Mouse (Mus musculus): ENCODE results near the gene Fbxw8. TPM values are rescaled to one million over a fixed set of nuclear protein-coding genes. Genes with fewer than 3 reads are reported as not detected.

Gene Fbxw8
- polyA plus RNA-seq, 1 experiment from 2014 or later, result 18.1 TPM

GRCm38 (mm10) chr5:118155565-118155947, 292 bp upstream of the Fbxw8 start:
- Histone ChIP-seq H3K4me2 (peak overlapping the region; percentile 85), H3K27ac (no peak overlapping the region), H3K4me3 (peak overlapping the region; percentile 97), H3K36me3 (peaks cover 8% of the 10 kb centered on the region; the same call in 1 of the 2 replicates), H3K9ac (no peak overlapping the region; the same call in 1 of the 2 replicates), H3K4me1 (replicated peaks) (peaks cover 27% of the 10 kb centered on the region), H3K9me3 (replicated peaks) (no peaks in the 10 kb centered on the region), H3K27me3 (no peaks in the 10 kb centered on the region)
- WGBS, result 25% methylated on average over 9 of the region's 9 CpGs
- ATAC-seq (replicated peaks; ENCODE audit: insufficient number of reproducible peaks, insufficient read depth, low FRiP score, low read depth), result no peak

GRCm38 (mm10) chr5:118149711-118150110, 5.6 kb downstream of the Fbxw8 start:
- Histone ChIP-seq H3K9ac (no peak overlapping the region), H3K4me2 (no peak overlapping the region), H3K27ac (peak overlapping the region; percentile 8; the same call in 1 of the 2 replicates), H3K9me3 (replicated peaks) (no peaks in the 10 kb centered on the region), H3K36me3 (peaks cover 10% of the 10 kb centered on the region; the same call in 1 of the 2 replicates), H3K27me3 (no peaks in the 10 kb centered on the region), H3K4me1 (replicated peaks) (peaks cover 65% of the 10 kb centered on the region), H3K4me3 (no peak overlapping the region)
- WGBS, result 47% methylated on average over 3 of the region's 3 CpGs
- ATAC-seq (replicated peaks; ENCODE audit: insufficient number of reproducible peaks, insufficient read depth, low FRiP score, low read depth), result peak; percentile 53

- ATAC-seq (replicated peaks; ENCODE audit: insufficient number of reproducible peaks, insufficient read depth, low FRiP score, low read depth), result no peak
- H3K9ac ChIP-seq, result no peak overlapping the region
- no peaks in the 10 kb centered on the region for H3K27me3 ChIP-seq
- no peak overlapping the region for H3K4me3 ChIP-seq
- H3K27ac ChIP-seq, result no peak overlapping the region
- no peak overlapping the region for H3K4me2 ChIP-seq
- no peaks in the 10 kb centered on the region for H3K9me3 ChIP-seq (replicated peaks)
- peaks cover 59% of the 10 kb centered on the region for H3K4me1 ChIP-seq (replicated peaks)
- 76% methylated on average over 10 of the region's 10 CpGs for WGBS
- peaks cover 12% of the 10 kb centered on the region; the same call in 1 of the 2 replicates for H3K36me3 ChIP-seq
Observed at GRCm38 (mm10) chr5:118147264-118147663, 8.0 kb downstream of the Fbxw8 start.

- no peak overlapping the region for H3K4me3 ChIP-seq
- 31% methylated on average over 15 of the region's 15 CpGs for WGBS
- H3K9ac ChIP-seq, result no peak overlapping the region
- peaks cover 18% of the 10 kb centered on the region for H3K36me3 ChIP-seq
- peak overlapping the region; percentile 38 for H3K4me2 ChIP-seq
- H3K27me3 ChIP-seq, result no peaks in the 10 kb centered on the region
- H3K4me1 ChIP-seq (replicated peaks), result peaks cover 57% of the 10 kb centered on the region
- no peaks in the 10 kb centered on the region for H3K9me3 ChIP-seq (replicated peaks)
- peak; percentile 42 for ATAC-seq (replicated peaks; ENCODE audit: insufficient number of reproducible peaks, insufficient read depth, low FRiP score, low read depth)
- H3K27ac ChIP-seq, result peak overlapping the region; percentile 60
Observed at GRCm38 (mm10) chr5:118145999-118146679, 9.1 kb downstream of the Fbxw8 start.

GRCm38 (mm10) chr5:118145458-118145857, 9.8 kb downstream of the Fbxw8 start:
- H3K27me3 ChIP-seq, result no peaks in the 10 kb centered on the region
- H3K9me3 ChIP-seq (replicated peaks), result no peaks in the 10 kb centered on the region
- H3K4me3 ChIP-seq, result no peak overlapping the region
- no peak overlapping the region for H3K9ac ChIP-seq
- H3K27ac ChIP-seq, result peak overlapping the region; percentile 60; the same call in 1 of the 2 replicates
- ATAC-seq (replicated peaks; ENCODE audit: insufficient number of reproducible peaks, insufficient read depth, low FRiP score, low read depth), result no peak
- no peak overlapping the region for H3K4me2 ChIP-seq
- peaks cover 19% of the 10 kb centered on the region for H3K36me3 ChIP-seq
- WGBS, result 81% methylated on average over 3 of the region's 3 CpGs
- peaks cover 52% of the 10 kb centered on the region for H3K4me1 ChIP-seq (replicated peaks)

- no peaks in the 10 kb centered on the region for H3K27me3 ChIP-seq
- no peak overlapping the region for H3K27ac ChIP-seq
- 62% methylated on average over 6 of the region's 6 CpGs for WGBS
- no peak overlapping the region for H3K4me3 ChIP-seq
- ATAC-seq (replicated peaks; ENCODE audit: insufficient number of reproducible peaks, insufficient read depth, low FRiP score, low read depth), result no peak
- H3K36me3 ChIP-seq, result peaks cover 20% of the 10 kb centered on the region
- peaks cover 45% of the 10 kb centered on the region for H3K4me1 ChIP-seq (replicated peaks)
- H3K4me2 ChIP-seq, result no peak overlapping the region
- H3K9me3 ChIP-seq (replicated peaks), result no peaks in the 10 kb centered on the region
- H3K9ac ChIP-seq, result no peak overlapping the region
Observed at GRCm38 (mm10) chr5:118144770-118145169, 10.5 kb downstream of the Fbxw8 start.

- Histone ChIP-seq H3K9ac (no peak overlapping the region), H3K36me3 (peaks cover 20% of the 10 kb centered on the region), H3K4me3 (no peak overlapping the region), H3K4me2 (no peak overlapping the region), H3K27ac (no peak overlapping the region), H3K27me3 (no peaks in the 10 kb centered on the region), H3K4me1 (replicated peaks) (peaks cover 41% of the 10 kb centered on the region), H3K9me3 (replicated peaks) (no peaks in the 10 kb centered on the region)
- 83% methylated on average over 4 of the region's 4 CpGs for WGBS
- ATAC-seq (replicated peaks; ENCODE audit: insufficient number of reproducible peaks, insufficient read depth, low FRiP score, low read depth), result no peak
Observed at GRCm38 (mm10) chr5:118144327-118144726, 10.9 kb downstream of the Fbxw8 start.

GRCm38 (mm10) chr5:118143211-118144026, 11.8 kb downstream of the Fbxw8 start:
- Histone ChIP-seq H3K9ac (no peak overlapping the region), H3K27ac (no peak overlapping the region), H3K4me1 (replicated peaks) (peaks cover 36% of the 10 kb centered on the region), H3K36me3 (peaks cover 20% of the 10 kb centered on the region), H3K27me3 (no peaks in the 10 kb centered on the region), H3K4me2 (no peak overlapping the region), H3K9me3 (replicated peaks) (no peaks in the 10 kb centered on the region), H3K4me3 (no peak overlapping the region)
- 78% methylated on average over 12 of the region's 12 CpGs for WGBS
- no peak for ATAC-seq (replicated peaks; ENCODE audit: insufficient number of reproducible peaks, insufficient read depth, low FRiP score, low read depth)

- Histone ChIP-seq H3K27me3 (no peaks in the 10 kb centered on the region), H3K4me3 (no peak overlapping the region), H3K27ac (no peak overlapping the region), H3K36me3 (peaks cover 20% of the 10 kb centered on the region), H3K9ac (no peak overlapping the region), H3K9me3 (replicated peaks) (no peaks in the 10 kb centered on the region), H3K4me2 (no peak overlapping the region), H3K4me1 (replicated peaks) (peaks cover 35% of the 10 kb centered on the region)
- no peak for ATAC-seq (replicated peaks; ENCODE audit: insufficient number of reproducible peaks, insufficient read depth, low FRiP score, low read depth)
- WGBS, result 86% methylated on average over 8 of the region's 8 CpGs
Observed at GRCm38 (mm10) chr5:118142471-118142870, 12.8 kb downstream of the Fbxw8 start.

- H3K9ac ChIP-seq, result no peak overlapping the region
- no peaks in the 10 kb centered on the region for H3K9me3 ChIP-seq (replicated peaks)
- no peaks in the 10 kb centered on the region for H3K27me3 ChIP-seq
- no peak overlapping the region for H3K4me2 ChIP-seq
- peaks cover 20% of the 10 kb centered on the region for H3K36me3 ChIP-seq
- H3K4me1 ChIP-seq (replicated peaks), result peaks cover 12% of the 10 kb centered on the region
- H3K27ac ChIP-seq, result no peak overlapping the region
- WGBS, result 79% methylated on average over 8 of the region's 8 CpGs
- H3K4me3 ChIP-seq, result no peak overlapping the region
- no peak for ATAC-seq (replicated peaks; ENCODE audit: insufficient number of reproducible peaks, insufficient read depth, low FRiP score, low read depth)
Observed at GRCm38 (mm10) chr5:118139630-118140029, 15.6 kb downstream of the Fbxw8 start.

GRCm38 (mm10) chr5:118136391-118136790, 18.9 kb downstream of the Fbxw8 start:
- Histone ChIP-seq H3K27ac (no peak overlapping the region), H3K4me1 (replicated peaks) (peaks cover 17% of the 10 kb centered on the region), H3K27me3 (no peaks in the 10 kb centered on the region), H3K9me3 (replicated peaks) (no peaks in the 10 kb centered on the region), H3K9ac (no peak overlapping the region), H3K4me2 (no peak overlapping the region), H3K36me3 (peaks cover 9% of the 10 kb centered on the region), H3K4me3 (no peak overlapping the region)
- WGBS, result 85% methylated on average over 5 of the region's 5 CpGs
- ATAC-seq (replicated peaks; ENCODE audit: insufficient number of reproducible peaks, insufficient read depth, low FRiP score, low read depth), result no peak
